Comparison of ENCODE assay signal across 14 mouse cellular contexts in the genomic region with DNA sequence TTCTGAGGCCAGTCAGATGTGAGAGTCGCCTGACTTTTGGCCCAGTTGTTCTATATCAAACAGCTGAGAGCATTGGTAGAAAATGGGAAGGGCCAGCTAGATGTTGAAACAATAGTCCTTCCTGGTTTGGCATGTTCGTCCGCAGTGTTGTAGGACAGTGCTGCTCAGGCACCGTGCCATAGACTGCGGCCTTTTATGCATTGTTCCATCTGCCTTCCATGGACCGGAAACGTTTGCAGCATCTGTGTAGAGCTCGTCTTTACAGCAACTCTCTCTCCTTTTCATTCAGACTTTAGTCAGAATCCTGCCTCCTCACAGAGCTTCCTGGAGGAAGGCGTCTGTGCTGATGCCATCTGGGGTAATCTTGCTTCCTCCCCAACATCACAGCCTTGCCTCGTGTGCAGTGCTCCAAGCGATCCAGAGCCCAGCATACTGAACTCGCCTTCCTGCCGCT. TPM values are rescaled to one million over a fixed set of nuclear protein-coding genes. Genes with fewer than 3 reads are reported as not detected.
DNase-seq lines count a peak whose midpoint lies in the region; TF ChIP-seq lines count a peak whose summit lies in the region.
"Had no signal": no experiment of that assay in that cellular context is flagged by ENCODE, and none has a peak within 500 bp of the region (broad histone marks: within the 10 kb centered on the region; RNA-seq: fewer than 3 reads in every experiment).

No protein-coding gene starts in this region.

- TF ChIP-seq CTCF in layer of hippocampus, adult 2 months (conservative IDR thresholded peaks at IDR 0.05): no peak

- peak overlapping the region; percentile 48 for H3K27ac ChIP-seq in layer of hippocampus, adult 2 months
- H3K27ac ChIP-seq: hindbrain, embryonic 13.5 days; kidney, embryonic 15.5 days; limb, embryonic 12.5 days had no signal

- DNase-seq in frontal cortex, postnatal 36 days (ENCODE audit: low spot score in 2 of 2): peak; percentile 37 to 42
- no peak for DNase-seq in frontal cortex, postnatal 25 days (ENCODE audit: low spot score in 2 of 2)
- DNase-seq in layer of hippocampus, adult 2 months (ENCODE audit: low spot score in 2 of 2): peak; percentile 25 to 49
- no peak for DNase-seq in layer of hippocampus, postnatal 14 days (ENCODE audit: low spot score in 2 of 2)
- peak; percentile 25 for DNase-seq in cerebellum, adult 8-10 months
- peak; percentile 19 to 22 for DNase-seq in left cerebral cortex, postnatal 14 days (ENCODE audit: low spot score in 2 of 2)
- no peak for DNase-seq in spleen, postnatal 4 days (ENCODE audit: low spot score in 2 of 2)
- no peak for DNase-seq in kidney, adult 18-20 months
- DNase-seq: adrenal gland, adult 2 months; gastrocnemius, postnatal 14 days; thymus, postnatal 36 days had no signal

- intact Hi-C loops in left cerebral cortex, postnatal 14 days (cut with DNase I): no loop called here

- no peak overlapping the region for H3K4me3 ChIP-seq in layer of hippocampus, adult 2 months
- H3K4me3 ChIP-seq: hindbrain, embryonic 13.5 days; kidney, embryonic 15.5 days; limb, embryonic 12.5 days had no signal

RNA-seq across cellular contexts. Expression of gene Cdk8, which starts 57.0 kb away (rescaled TPM):
- total RNA-seq in layer of hippocampus, adult 2 months (2021): 10 to 100 TPM; 40.7 to 44.5 TPM
- 10 to 100 TPM; 42.0 to 47.0 TPM for total RNA-seq in layer of hippocampus, postnatal 14 days (2021)
- total RNA-seq in left cerebral cortex, postnatal 14 days (2021): 10 to 100 TPM; 42.2 to 45.8 TPM

Comparison
In these comparisons a context has a peak if more than half of its experiments do, and no peak if none do; other contexts are left out.
1. DNase-seq: peak in frontal cortex, postnatal 36 days (2 of 2), layer of hippocampus, adult 2 months (2 of 2), cerebellum, adult 8-10 months (single experiment) and left cerebral cortex, postnatal 14 days (2 of 2); none in frontal cortex, postnatal 25 days (0 of 2), layer of hippocampus, postnatal 14 days (0 of 2), spleen, postnatal 4 days (0 of 2) and kidney, adult 18-20 months (single experiment).